Mouse (Mus musculus) forelimb bud, embryonic 11.5 days (tissue): ENCODE measurements around the gene Coro1b.
A peak's percentile ranks its signal among the peaks of the same experiment; 100 is the strongest.

ENCODE experiments used
- DNase-seq: peaks from one replicate; pipeline ENCODE4 v3.0.0-alpha.2; 2012; ENCODE audit warnings: low read depth, low spot score

Coro1b gene

DNA sequence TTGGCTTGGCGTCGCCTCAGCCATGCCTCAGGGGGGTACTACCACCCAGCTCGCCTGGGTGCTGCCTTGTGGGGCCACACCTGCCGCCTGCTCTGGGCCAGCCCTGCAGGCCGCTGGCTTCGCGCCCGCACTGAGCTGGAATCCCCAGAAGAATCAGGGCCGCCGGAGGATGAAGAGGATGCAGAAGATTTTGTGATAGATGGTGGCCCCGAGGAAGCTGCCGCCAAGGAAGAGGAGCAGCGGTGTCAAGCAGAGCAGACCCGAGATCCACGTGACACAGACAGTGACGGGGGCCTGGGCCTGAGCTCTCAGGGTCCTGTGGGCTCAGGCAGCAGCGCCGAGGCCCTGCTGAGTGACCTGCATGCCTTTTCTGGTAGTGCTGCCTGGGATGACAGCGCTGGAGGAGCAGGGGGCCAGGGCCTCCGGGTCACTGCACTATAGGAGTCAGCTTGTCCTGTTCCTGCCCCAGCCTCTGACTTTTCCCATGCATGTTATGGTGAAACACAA, 7.7 kb downstream of the Coro1b start:
- no peak for DNase-seq

- no peak for DNase-seq
Measured at GRCm38 (mm10) chr19:4156771-4157170, 8.4 kb downstream of the Coro1b start.

GRCm38 (mm10) chr19:4159049-4159448, 10.6 kb downstream of the Coro1b start:
- DNase-seq, result no peak

GRCm38 (mm10) chr19:4162646-4163542, 14.5 kb downstream of the Coro1b start, which contains the start of gene Rps6kb2:
TSS of gene Rps6kb2 (minus strand) at chr19:4163354.
- peak; percentile 94 for DNase-seq

DNA sequence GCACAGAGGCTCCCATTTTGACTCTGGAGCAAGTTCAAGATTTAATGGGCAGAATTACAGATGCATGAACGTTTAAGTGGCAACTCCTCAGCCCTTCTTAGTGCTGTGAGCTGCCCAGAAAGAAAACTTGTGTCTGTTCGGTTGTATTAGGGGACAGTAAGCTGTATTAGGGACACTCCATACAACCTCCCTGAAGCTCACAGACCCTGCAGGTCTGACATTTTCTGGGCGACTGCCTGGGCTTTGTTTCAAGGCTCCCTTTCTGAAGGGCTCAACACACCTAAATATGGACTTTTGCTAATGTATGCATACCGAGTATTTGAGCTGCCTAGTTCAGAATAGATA, 15.1 kb downstream of the Coro1b start:
- DNase-seq, result no peak

GRCm38 (mm10) chr19:4164100-4164499, 15.7 kb downstream of the Coro1b start:
- DNase-seq, result no peak

GRCm38 (mm10) chr19:4164721-4165120, 16.3 kb downstream of the Coro1b start:
- no peak for DNase-seq

- no peak for DNase-seq
Measured at GRCm38 (mm10) chr19:4166678-4167476, 18.5 kb downstream of the Coro1b start.

DNA sequence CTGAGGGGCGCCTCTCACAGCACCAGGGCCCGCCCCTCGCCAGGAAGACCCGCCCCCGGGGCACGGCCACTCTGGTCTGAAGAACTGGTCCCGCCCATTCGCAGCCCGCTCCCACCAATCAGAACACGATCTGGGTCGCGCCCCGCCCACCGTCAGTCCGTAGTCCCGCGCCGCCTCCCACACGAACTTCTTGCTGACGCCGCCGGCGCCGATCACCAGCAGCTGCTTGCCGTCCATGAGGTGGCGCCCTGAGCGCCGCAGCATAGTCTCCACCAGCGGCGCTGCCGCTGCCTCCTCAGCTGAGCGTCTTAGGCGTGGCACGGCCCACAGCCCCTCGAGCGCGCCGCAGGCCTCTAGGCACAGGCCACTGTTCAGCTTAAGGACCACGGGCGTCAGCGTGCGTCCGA, 21.0 kb downstream of the Coro1b start:
- peak; percentile 98 for DNase-seq

GRCm38 (mm10) chr19:4169810-4170209, 21.4 kb downstream of the Coro1b start:
- no peak for DNase-seq

- no peak for DNase-seq
Measured at GRCm38 (mm10) chr19:4170723-4171392, 22.4 kb downstream of the Coro1b start.

DNA sequence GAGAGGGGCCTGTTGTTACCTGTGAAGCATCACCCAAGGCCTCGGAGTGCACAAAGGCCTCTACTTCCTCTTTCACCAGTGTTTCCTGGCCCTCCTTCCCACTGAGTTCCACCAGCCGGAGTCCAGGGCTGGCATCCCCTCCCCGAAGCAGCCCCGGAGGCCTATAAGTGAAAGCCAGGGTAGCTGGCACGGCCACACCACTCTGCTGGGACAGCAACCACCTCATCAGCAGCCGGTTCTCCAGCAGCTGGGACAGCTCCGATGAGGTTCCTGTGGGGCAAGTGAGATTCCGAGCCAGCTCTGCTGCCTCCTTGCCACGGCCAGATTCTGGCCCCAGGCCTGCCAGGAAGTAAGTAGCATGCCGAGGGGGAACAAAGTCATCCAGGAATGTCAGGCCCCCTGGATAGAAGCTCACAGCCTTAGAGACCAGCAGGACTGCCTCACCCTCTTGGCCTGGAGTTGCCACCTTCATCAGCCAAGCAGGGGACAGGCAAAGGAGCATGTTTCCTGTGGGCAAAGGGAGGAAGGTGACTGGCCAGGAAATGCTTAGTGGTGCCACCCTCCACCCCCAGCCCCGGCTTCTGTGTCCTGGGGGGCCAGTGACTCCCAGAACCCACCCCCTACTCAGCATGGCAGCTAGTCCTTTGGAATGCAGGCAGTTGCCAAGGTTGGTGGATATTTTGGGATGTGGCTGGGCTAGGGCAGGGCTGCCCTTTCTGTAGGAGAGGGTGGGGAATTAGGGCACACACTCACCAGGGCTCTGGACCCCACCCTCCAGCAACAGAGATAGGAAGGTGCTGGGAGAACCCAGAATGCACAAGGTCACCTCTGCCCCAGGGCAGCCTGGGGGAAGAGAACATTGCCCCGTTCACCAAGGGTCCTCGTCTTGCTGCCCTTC, 23.2 kb downstream of the Coro1b start:
- no peak for DNase-seq

GRCm38 (mm10) chr19:4172925-4173324, 24.5 kb downstream of the Coro1b start:
- no peak for DNase-seq

DNA sequence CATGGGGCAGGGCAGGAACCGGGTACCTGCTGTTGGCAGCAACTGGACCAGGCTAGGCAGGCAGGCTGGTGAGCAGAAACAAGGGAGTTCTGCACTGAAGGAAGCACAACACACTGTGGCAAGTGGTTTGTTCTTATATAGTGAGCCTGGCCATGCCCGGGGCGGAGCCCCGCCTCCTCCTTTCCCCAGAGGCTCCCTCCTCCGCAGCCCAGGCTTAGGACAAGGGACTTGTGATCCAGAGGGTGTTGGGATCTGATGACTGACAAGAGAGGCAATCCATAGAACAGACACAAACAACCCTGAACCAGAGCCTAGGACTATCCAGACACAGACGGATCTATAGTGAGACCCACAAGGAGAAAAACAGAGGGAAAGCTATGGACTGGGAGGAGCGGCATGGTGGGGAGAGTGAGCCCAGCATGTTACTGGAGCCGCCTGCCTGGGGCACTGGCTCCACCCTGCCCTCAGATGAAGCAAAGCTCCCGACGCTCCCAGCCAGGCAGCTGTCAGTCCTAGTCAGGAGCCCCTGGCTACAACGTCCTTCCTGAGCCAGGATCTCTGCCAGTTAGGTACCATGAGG, 27.0 kb downstream of the Coro1b start, which contains the start of gene Carns1:
TSS of gene Carns1 (minus strand) at position 112 of the 580 bp plus-strand sequence.
- no peak for DNase-seq

DNA sequence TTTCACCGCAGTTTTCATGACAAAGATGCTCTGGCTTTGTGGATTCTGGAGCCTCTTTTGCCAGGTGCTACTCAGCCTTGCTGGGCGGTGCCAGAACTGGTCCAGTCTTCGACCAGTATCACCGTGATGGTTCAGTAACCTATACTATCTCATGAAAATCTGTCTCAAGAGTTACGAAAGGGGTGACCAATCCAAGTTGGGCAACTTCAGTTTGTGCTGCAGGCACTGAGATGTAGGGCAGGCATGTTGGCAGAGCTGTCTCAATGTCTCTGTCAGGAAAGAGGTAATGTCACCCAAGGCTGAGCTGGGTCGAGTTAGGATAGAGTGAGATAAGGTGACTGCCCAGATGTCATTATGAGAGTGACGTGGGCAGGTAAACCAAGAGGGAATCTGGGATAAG, 32.0 kb downstream of the Coro1b start:
- DNase-seq, result no peak

GRCm38 (mm10) chr19:4181892-4182291, 33.5 kb downstream of the Coro1b start:
- no peak for DNase-seq

- DNase-seq, result no peak
Measured at GRCm38 (mm10) chr19:4183689-4184088, 35.3 kb downstream of the Coro1b start.

- no peak for DNase-seq
Measured at GRCm38 (mm10) chr19:4184976-4185975, 36.9 kb downstream of the Coro1b start.

DNA sequence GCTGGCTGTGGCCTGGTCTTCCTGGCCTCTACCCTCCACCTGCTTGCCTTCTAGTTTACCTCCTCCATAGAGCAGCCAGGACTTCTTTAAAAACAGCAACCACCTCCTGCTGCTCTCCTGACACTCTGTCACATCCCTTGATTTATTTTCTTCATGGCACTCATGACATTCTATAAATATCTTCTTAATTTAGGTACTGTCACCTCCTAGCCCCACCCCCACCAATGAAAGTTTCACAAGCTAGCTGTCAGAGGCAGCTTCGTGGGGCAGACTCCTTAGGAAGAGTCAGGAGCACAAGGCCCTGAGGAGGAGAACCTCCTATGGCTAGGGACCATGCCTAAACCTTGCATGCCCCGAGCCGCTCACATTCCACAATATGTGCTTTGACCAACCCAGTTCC, 38.9 kb downstream of the Coro1b start:
- no peak for DNase-seq
